Mouse (Mus musculus): ENCODE results near the gene Tmem165. TPM values are rescaled to one million over a fixed set of nuclear protein-coding genes. Genes with fewer than 3 reads are reported as not detected.

Tmem165 gene
- polyA plus RNA-seq, 1 experiment from 2014 or later: 65.3 TPM

DNA sequence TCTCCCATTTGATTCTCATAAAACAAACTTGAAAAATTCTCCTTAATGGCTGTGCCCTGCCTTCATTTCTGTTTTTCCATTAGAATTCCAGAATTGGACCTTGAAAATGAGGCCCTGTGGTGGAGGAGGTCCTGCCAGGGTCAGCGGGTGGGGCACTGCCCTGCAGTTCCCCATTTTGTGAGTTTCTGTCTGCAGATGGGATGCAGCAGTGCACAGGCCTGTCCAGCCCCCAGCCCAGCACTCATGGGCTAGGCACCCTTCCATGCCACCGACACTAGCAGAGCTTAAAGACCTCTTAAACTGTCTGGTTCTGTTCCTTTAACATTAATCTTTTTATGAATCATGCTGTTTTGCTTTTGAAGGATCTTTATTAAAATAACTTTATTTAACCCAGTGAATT, 22.2 kb downstream of the Tmem165 start:
- 100% methylated on average over 2 of the region's 2 CpGs for WGBS
- peaks cover 86% of the 10 kb centered on the region for H3K36me3 ChIP-seq (replicated peaks; ENCODE audit: control insufficient read depth, insufficient read depth)

GRCm38 (mm10) chr5:76208066-76208465, 24.4 kb downstream of the Tmem165 start:
- no peaks in the 10 kb centered on the region for H3K9me3 ChIP-seq (ENCODE audit: control insufficient read depth, low read length)
- DNase-seq (ENCODE audit: low spot score) (no peak), ATAC-seq (ENCODE audit: low FRiP score) (no peak)
- 98% methylated on average over 5 of the region's 5 CpGs for WGBS
- no peaks in the 10 kb centered on the region for H3K27me3 ChIP-seq (ENCODE audit: control insufficient read depth, insufficient read depth, low read length)
- H3K36me3 ChIP-seq (replicated peaks; ENCODE audit: control insufficient read depth, insufficient read depth): peaks cover 86% of the 10 kb centered on the region
- H3K4me2 ChIP-seq (replicated peaks): no peak overlapping the region
- no peak overlapping the region for H3K27ac ChIP-seq
- no peaks in the 10 kb centered on the region for H3K4me1 ChIP-seq (replicated peaks; ENCODE audit: control insufficient read depth, insufficient read depth, low read length)
- H3K4me3 ChIP-seq (replicated peaks; ENCODE audit: low read length): no peak overlapping the region
- H3K9ac ChIP-seq: no peak overlapping the region

More for the DNA sequence above, 22.2 kb downstream of the Tmem165 start:
- H3K4me1 ChIP-seq (replicated peaks; ENCODE audit: control insufficient read depth, insufficient read depth, low read length): no peaks in the 10 kb centered on the region
- no peaks in the 10 kb centered on the region for H3K27me3 ChIP-seq (ENCODE audit: control insufficient read depth, insufficient read depth, low read length)
- no peak overlapping the region for H3K4me2 ChIP-seq (replicated peaks)
- H3K9me3 ChIP-seq (ENCODE audit: control insufficient read depth, low read length): no peaks in the 10 kb centered on the region
- no peak overlapping the region for H3K9ac ChIP-seq
- no peak overlapping the region for H3K4me3 ChIP-seq (replicated peaks; ENCODE audit: low read length)
- no peak overlapping the region for H3K27ac ChIP-seq
- ATAC-seq (ENCODE audit: low FRiP score) (no peak), DNase-seq (ENCODE audit: low spot score) (no peak)

GRCm38 (mm10) chr5:76216691-76217090, 33.0 kb downstream of the Tmem165 start:
- 88% methylated on average over 6 of the region's 6 CpGs for WGBS
- Histone ChIP-seq H3K4me3 (replicated peaks; ENCODE audit: low read length) (no peak overlapping the region), H3K27me3 (ENCODE audit: control insufficient read depth, insufficient read depth, low read length) (no peaks in the 10 kb centered on the region), H3K27ac (no peak overlapping the region), H3K9me3 (ENCODE audit: control insufficient read depth, low read length) (no peaks in the 10 kb centered on the region), H3K4me2 (replicated peaks) (no peak overlapping the region), H3K9ac (no peak overlapping the region), H3K36me3 (replicated peaks; ENCODE audit: control insufficient read depth, insufficient read depth) (peaks cover 33% of the 10 kb centered on the region), H3K4me1 (replicated peaks; ENCODE audit: control insufficient read depth, insufficient read depth, low read length) (no peaks in the 10 kb centered on the region)
- ATAC-seq (ENCODE audit: low FRiP score): no peak
- no peak for DNase-seq (ENCODE audit: low spot score)

- Histone ChIP-seq H3K27ac (no peak overlapping the region), H3K9ac (no peak overlapping the region), H3K27me3 (ENCODE audit: control insufficient read depth, insufficient read depth, low read length) (no peaks in the 10 kb centered on the region), H3K4me2 (replicated peaks) (no peak overlapping the region), H3K36me3 (replicated peaks; ENCODE audit: control insufficient read depth, insufficient read depth) (peaks cover 76% of the 10 kb centered on the region), H3K9me3 (ENCODE audit: control insufficient read depth, low read length) (no peaks in the 10 kb centered on the region), H3K4me1 (replicated peaks; ENCODE audit: control insufficient read depth, insufficient read depth, low read length) (no peaks in the 10 kb centered on the region), H3K4me3 (replicated peaks; ENCODE audit: low read length) (no peak overlapping the region)
- ATAC-seq (ENCODE audit: low FRiP score): no peak
- WGBS: 95% methylated on average over 13 of the region's 13 CpGs
- DNase-seq (ENCODE audit: low spot score): no peak
Measured at GRCm38 (mm10) chr5:76231171-76231855, 47.6 kb downstream of the Tmem165 start.

GRCm38 (mm10) chr5:76243274-76243673, 59.6 kb downstream of the Tmem165 start:
- H3K9me3 ChIP-seq (ENCODE audit: control insufficient read depth, low read length): no peaks in the 10 kb centered on the region
- H3K27me3 ChIP-seq (ENCODE audit: control insufficient read depth, insufficient read depth, low read length): no peaks in the 10 kb centered on the region
- H3K36me3 ChIP-seq (replicated peaks; ENCODE audit: control insufficient read depth, insufficient read depth): peaks cover 52% of the 10 kb centered on the region
- 89% methylated on average over 3 of the region's 3 CpGs for WGBS
- H3K4me1 ChIP-seq (replicated peaks; ENCODE audit: control insufficient read depth, insufficient read depth, low read length): no peaks in the 10 kb centered on the region
- H3K4me2 ChIP-seq (replicated peaks): no peak overlapping the region
- H3K4me3 ChIP-seq (replicated peaks; ENCODE audit: low read length): no peak overlapping the region
- DNase-seq (ENCODE audit: low spot score) (no peak), ATAC-seq (ENCODE audit: low FRiP score) (no peak)
- no peak overlapping the region for H3K9ac ChIP-seq
- no peak overlapping the region for H3K27ac ChIP-seq

- WGBS: 96% methylated on average over 4 of the region's 4 CpGs
Measured at GRCm38 (mm10) chr5:76243929-76244328, 60.2 kb downstream of the Tmem165 start.

GRCm38 (mm10) chr5:76244430-76244829, 60.8 kb downstream of the Tmem165 start:
- Histone ChIP-seq H3K27me3 (ENCODE audit: control insufficient read depth, insufficient read depth, low read length) (no peaks in the 10 kb centered on the region), H3K4me2 (replicated peaks) (no peak overlapping the region), H3K4me3 (replicated peaks; ENCODE audit: low read length) (no peak overlapping the region), H3K4me1 (replicated peaks; ENCODE audit: control insufficient read depth, insufficient read depth, low read length) (no peaks in the 10 kb centered on the region), H3K9me3 (ENCODE audit: control insufficient read depth, low read length) (no peaks in the 10 kb centered on the region), H3K27ac (no peak overlapping the region), H3K36me3 (replicated peaks; ENCODE audit: control insufficient read depth, insufficient read depth) (peaks cover 42% of the 10 kb centered on the region), H3K9ac (no peak overlapping the region)
- ATAC-seq (ENCODE audit: low FRiP score) (no peak), DNase-seq (ENCODE audit: low spot score) (no peak)
- WGBS: 95% methylated on average over 10 of the region's 10 CpGs

More at GRCm38 (mm10) chr5:76243929-76244328, 60.2 kb downstream of the Tmem165 start:
- H3K4me3 ChIP-seq (replicated peaks; ENCODE audit: low read length): no peak overlapping the region
- ATAC-seq (ENCODE audit: low FRiP score) (no peak), DNase-seq (ENCODE audit: low spot score) (no peak)
- no peaks in the 10 kb centered on the region for H3K4me1 ChIP-seq (replicated peaks; ENCODE audit: control insufficient read depth, insufficient read depth, low read length)
- H3K9ac ChIP-seq: no peak overlapping the region
- no peaks in the 10 kb centered on the region for H3K27me3 ChIP-seq (ENCODE audit: control insufficient read depth, insufficient read depth, low read length)
- no peak overlapping the region for H3K4me2 ChIP-seq (replicated peaks)
- peaks cover 47% of the 10 kb centered on the region for H3K36me3 ChIP-seq (replicated peaks; ENCODE audit: control insufficient read depth, insufficient read depth)
- no peaks in the 10 kb centered on the region for H3K9me3 ChIP-seq (ENCODE audit: control insufficient read depth, low read length)
- no peak overlapping the region for H3K27ac ChIP-seq

- H3K9me3 ChIP-seq (ENCODE audit: control insufficient read depth, low read length): no peaks in the 10 kb centered on the region
- H3K36me3 ChIP-seq (replicated peaks; ENCODE audit: control insufficient read depth, insufficient read depth): peaks cover 32% of the 10 kb centered on the region
- 92% methylated on average over 3 of the region's 3 CpGs for WGBS
- H3K27ac ChIP-seq: no peak overlapping the region
- no peak overlapping the region for H3K4me2 ChIP-seq (replicated peaks)
- no peaks in the 10 kb centered on the region for H3K27me3 ChIP-seq (ENCODE audit: control insufficient read depth, insufficient read depth, low read length)
- H3K4me1 ChIP-seq (replicated peaks; ENCODE audit: control insufficient read depth, insufficient read depth, low read length): no peaks in the 10 kb centered on the region
- DNase-seq (ENCODE audit: low spot score) (no peak), ATAC-seq (ENCODE audit: low FRiP score) (no peak)
- no peak overlapping the region for H3K9ac ChIP-seq
- no peak overlapping the region for H3K4me3 ChIP-seq (replicated peaks; ENCODE audit: low read length)
Measured at GRCm38 (mm10) chr5:76245419-76245818, 61.7 kb downstream of the Tmem165 start.

GRCm38 (mm10) chr5:76246539-76246938, 62.9 kb downstream of the Tmem165 start:
- ATAC-seq (ENCODE audit: low FRiP score) (no peak), DNase-seq (ENCODE audit: low spot score) (no peak)
- H3K4me2 ChIP-seq (replicated peaks): no peak overlapping the region
- no peak overlapping the region for H3K9ac ChIP-seq
- peaks cover 24% of the 10 kb centered on the region for H3K36me3 ChIP-seq (replicated peaks; ENCODE audit: control insufficient read depth, insufficient read depth)
- no peak overlapping the region for H3K4me3 ChIP-seq (replicated peaks; ENCODE audit: low read length)
- H3K27me3 ChIP-seq (ENCODE audit: control insufficient read depth, insufficient read depth, low read length): no peaks in the 10 kb centered on the region
- H3K27ac ChIP-seq: no peak overlapping the region
- no peaks in the 10 kb centered on the region for H3K4me1 ChIP-seq (replicated peaks; ENCODE audit: control insufficient read depth, insufficient read depth, low read length)
- H3K9me3 ChIP-seq (ENCODE audit: control insufficient read depth, low read length): no peaks in the 10 kb centered on the region

DNA sequence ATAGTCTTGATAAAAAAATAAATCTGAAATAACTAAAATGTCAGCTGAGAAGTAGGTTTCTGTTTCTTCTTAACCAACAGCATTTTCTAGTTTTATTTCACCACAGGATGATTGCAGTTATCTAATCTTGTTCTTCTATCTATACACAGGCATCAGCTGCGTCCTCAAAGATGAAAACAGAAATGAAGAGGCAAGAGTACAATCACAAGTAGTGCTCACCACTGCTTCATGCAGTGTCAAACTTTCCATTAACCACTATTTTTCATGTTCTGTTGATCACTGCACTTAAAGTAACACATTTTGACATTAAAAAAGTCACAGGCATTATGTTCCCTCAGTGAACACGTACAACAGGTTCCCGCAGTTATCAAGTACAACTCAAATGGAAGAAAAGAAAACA, 67.3 kb downstream of the Tmem165 start:
- H3K36me3 ChIP-seq (replicated peaks; ENCODE audit: control insufficient read depth, insufficient read depth): peaks cover 14% of the 10 kb centered on the region
- H3K27me3 ChIP-seq (ENCODE audit: control insufficient read depth, insufficient read depth, low read length): no peaks in the 10 kb centered on the region
- H3K9me3 ChIP-seq (ENCODE audit: control insufficient read depth, low read length): no peaks in the 10 kb centered on the region
- WGBS: 96% methylated on average over 3 of the region's 3 CpGs
- H3K9ac ChIP-seq: no peak overlapping the region
- H3K4me2 ChIP-seq (replicated peaks): no peak overlapping the region
- ATAC-seq (ENCODE audit: low FRiP score) (no peak), DNase-seq (ENCODE audit: low spot score) (no peak)
- no peaks in the 10 kb centered on the region for H3K4me1 ChIP-seq (replicated peaks; ENCODE audit: control insufficient read depth, insufficient read depth, low read length)
- no peak overlapping the region for H3K4me3 ChIP-seq (replicated peaks; ENCODE audit: low read length)
- H3K27ac ChIP-seq: no peak overlapping the region
